Mouse (Mus musculus): ENCODE data around the gene Mov10. TPM values are rescaled to one million over a fixed set of nuclear protein-coding genes. Genes with fewer than 3 reads are reported as not detected.
A peak's percentile ranks its signal among the peaks of the same experiment; 100 is the strongest.
"Not testable (repeated sequence)": the region's sequence is repeated elsewhere in the genome, so short reads cannot be mapped to it uniquely, and the experiment has no call there.

Gene Mov10
- polyA plus RNA-seq, 1 experiment = 3.2 TPM

DNA sequence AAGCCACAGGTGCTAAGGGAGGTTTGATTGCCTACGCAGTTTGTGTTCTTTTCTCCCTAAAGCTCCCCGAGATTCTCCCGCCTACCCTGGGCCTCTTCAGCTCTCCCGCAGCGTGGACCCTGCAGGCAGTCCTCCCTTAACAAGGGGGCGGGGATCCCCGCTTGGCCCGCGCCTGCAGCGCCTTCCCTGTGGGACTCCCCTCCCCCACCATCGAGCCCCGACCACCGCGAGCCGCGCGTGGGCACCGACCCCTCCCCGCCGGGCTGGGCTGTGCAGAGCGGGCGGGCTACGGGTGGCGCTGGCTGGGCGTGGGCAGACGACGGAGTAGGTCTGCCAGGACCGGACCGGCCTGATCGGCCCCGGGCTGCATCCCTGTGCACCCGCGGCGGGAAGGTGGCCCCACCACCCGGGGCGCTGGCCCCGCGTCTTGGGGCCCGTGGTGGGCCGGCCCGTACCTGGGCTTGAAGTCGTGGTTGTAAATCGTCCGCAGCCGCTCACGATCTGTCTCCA is 827 bp downstream of the Mov10 start:
- TF ChIP-seq POLR2A (IDR thresholded peaks at IDR 0.05; ENCODE audit: borderline replicate concordance, insufficient read depth, low read length) = no peak
- TF ChIP-seq CTCF (IDR thresholded peaks at IDR 0.05; ENCODE audit: borderline replicate concordance, insufficient read depth, low read depth, low read length) = no peak
- Histone ChIP-seq H3K27ac (ENCODE audit: insufficient read depth, low read length) (no peak overlapping the region), H3K27me3 (ENCODE audit: control insufficient read depth, insufficient read depth, low read length) (no peaks in the 10 kb centered on the region), H3K4me1 (ENCODE audit: control insufficient read depth, insufficient read depth, low read length) (no peaks in the 10 kb centered on the region), H3K4me3 (replicated peaks; ENCODE audit: insufficient read depth, low read depth, low read length) (peak overlapping the region; percentile 66)
- WGBS = 2% methylated on average over 46 of the region's 46 CpGs
- peak; percentile 25 to 48 for DNase-seq

DNA sequence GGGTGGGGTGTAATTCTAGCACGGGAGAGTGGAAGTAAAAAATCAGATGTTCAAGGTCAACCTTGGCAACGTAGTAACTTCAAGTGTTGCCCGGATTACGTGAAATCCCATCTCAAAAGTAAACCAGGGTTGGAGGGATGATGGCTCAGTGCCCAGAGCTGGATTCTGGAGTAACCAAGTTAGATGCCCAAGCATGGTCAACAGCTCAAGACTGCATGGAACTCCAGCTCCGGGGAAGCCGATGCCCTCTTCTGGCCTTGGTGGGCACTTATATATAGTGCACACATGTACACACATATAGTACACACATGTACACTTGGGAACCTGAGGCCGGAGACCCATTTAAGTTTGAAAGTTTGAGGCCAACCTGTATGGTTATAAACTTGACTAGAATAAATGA is 2.2 kb downstream of the Mov10 start:
- 95% methylated on average over 7 of the region's 7 CpGs for WGBS
- Histone ChIP-seq H3K27ac (ENCODE audit: insufficient read depth, low read length) (no peak overlapping the region), H3K4me1 (ENCODE audit: control insufficient read depth, insufficient read depth, low read length) (no peaks in the 10 kb centered on the region), H3K27me3 (ENCODE audit: control insufficient read depth, insufficient read depth, low read length) (no peaks in the 10 kb centered on the region), H3K4me3 (replicated peaks; ENCODE audit: insufficient read depth, low read depth, low read length) (no peak overlapping the region)
- no peak for DNase-seq
- no peak for TF ChIP-seq POLR2A (IDR thresholded peaks at IDR 0.05; ENCODE audit: borderline replicate concordance, insufficient read depth, low read length)
- no peak for TF ChIP-seq CTCF (IDR thresholded peaks at IDR 0.05; ENCODE audit: borderline replicate concordance, insufficient read depth, low read depth, low read length)

DNA sequence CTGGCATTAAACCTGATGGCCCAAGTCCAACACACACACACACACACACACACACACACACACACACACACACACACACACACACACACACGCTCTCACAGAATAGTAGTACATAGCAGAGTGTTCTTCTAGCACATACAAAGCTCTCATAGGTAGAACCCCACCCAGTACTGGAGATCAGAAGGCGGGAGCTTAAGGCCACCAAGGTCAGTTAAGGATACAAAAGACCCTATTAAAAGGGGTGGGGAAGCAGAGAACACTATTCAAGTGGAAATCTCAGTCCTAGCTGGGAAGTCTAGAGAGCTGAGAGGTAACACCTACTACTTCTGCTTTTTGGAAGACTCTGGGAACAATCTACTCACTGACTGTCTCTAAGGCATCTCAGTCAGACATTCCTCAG is 3.0 kb downstream of the Mov10 start:
- no peaks in the 10 kb centered on the region for H3K27me3 ChIP-seq (ENCODE audit: control insufficient read depth, insufficient read depth, low read length)
- no peak overlapping the region for H3K4me3 ChIP-seq (replicated peaks; ENCODE audit: insufficient read depth, low read depth, low read length)
- no peak overlapping the region for H3K27ac ChIP-seq (ENCODE audit: insufficient read depth, low read length)
- no peaks in the 10 kb centered on the region for H3K4me1 ChIP-seq (ENCODE audit: control insufficient read depth, insufficient read depth, low read length)
- WGBS = 100% methylated on average over 2 of the region's 2 CpGs
- DNase-seq = no peak
- TF ChIP-seq POLR2A (IDR thresholded peaks at IDR 0.05; ENCODE audit: borderline replicate concordance, insufficient read depth, low read length) = no peak
- no peak for TF ChIP-seq CTCF (IDR thresholded peaks at IDR 0.05; ENCODE audit: borderline replicate concordance, insufficient read depth, low read depth, low read length)

DNA sequence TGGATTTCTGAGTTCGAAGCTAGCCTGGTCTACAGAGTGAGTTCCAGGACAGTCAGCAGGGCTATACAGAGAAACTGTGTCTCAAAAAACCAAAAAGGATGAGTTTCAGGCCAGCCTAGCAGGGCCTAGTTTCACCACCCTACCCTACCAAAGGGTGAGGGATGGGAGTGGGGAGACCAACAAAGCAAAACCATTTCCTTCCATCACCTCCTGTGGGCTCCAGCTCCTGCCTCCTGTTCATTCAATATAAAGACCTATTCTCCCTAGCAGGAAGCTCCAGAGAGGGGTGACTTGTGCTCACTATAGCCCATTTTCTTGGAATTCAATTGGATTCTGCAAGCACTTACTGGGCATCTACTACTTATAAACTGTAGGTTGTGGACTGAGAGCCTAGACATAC is 3.6 kb downstream of the Mov10 start:
- Histone ChIP-seq H3K4me1 (ENCODE audit: control insufficient read depth, insufficient read depth, low read length) (no peaks in the 10 kb centered on the region), H3K27ac (ENCODE audit: insufficient read depth, low read length) (no peak overlapping the region), H3K27me3 (ENCODE audit: control insufficient read depth, insufficient read depth, low read length) (no peaks in the 10 kb centered on the region), H3K4me3 (replicated peaks; ENCODE audit: insufficient read depth, low read depth, low read length) (no peak overlapping the region)
- TF ChIP-seq CTCF (IDR thresholded peaks at IDR 0.05; ENCODE audit: borderline replicate concordance, insufficient read depth, low read depth, low read length) (no peak), POLR2A (IDR thresholded peaks at IDR 0.05; ENCODE audit: borderline replicate concordance, insufficient read depth, low read length) (no peak)
- WGBS = 100% methylated on average over 1 of the region's 1 CpGs
- DNase-seq = no peak

DNA sequence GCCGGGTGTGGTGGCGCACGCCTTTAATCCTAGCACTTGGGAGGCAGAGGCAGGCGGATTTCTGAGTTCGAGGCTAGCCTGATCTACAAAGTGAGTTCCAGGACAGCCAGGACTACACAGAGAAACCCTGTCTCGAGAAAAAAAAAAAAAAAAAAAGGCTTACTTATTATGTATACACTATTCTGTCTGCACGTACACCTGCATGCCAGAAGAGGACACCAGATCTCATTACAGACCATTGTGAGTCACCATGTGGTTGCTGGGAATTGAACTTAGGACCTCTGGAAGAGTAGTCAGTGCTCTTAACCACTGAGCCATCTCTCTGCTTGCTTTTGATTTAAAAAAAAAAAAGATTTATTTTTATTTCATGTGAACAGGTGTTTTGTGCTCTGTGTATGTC is 5.1 kb downstream of the Mov10 start:
- not testable (repeated sequence) for H3K4me1 ChIP-seq (ENCODE audit: control insufficient read depth, insufficient read depth, low read length); H3K27me3 ChIP-seq (ENCODE audit: control insufficient read depth, insufficient read depth, low read length); H3K4me3 ChIP-seq (replicated peaks; ENCODE audit: insufficient read depth, low read depth, low read length); H3K27ac ChIP-seq (ENCODE audit: insufficient read depth, low read length); DNase-seq
- WGBS = 90% methylated on average over 7 of the region's 7 CpGs

DNA sequence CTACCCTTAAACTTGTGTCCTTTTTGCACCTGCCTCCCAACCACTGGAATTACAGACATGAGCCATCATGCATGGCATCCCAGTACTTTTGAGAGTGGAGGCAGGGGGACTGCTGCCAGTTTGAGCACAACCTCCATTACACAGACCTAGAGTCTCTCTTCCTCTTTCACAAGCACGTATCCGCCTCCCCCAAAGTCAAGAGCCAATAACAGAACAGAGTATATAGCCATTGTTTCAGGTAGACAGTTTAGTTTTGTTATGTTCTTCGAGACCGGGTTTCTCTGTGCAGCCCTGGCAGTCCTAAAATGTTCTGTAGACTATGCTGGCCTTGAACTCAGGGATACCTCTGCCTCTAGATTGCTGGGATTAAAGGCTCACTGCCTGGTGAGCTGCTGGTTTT is 6.1 kb downstream of the Mov10 start:
- no peak for DNase-seq
- WGBS = 92% methylated on average over 4 of the region's 4 CpGs
- TF ChIP-seq CTCF (IDR thresholded peaks at IDR 0.05; ENCODE audit: borderline replicate concordance, insufficient read depth, low read depth, low read length) (no peak), POLR2A (IDR thresholded peaks at IDR 0.05; ENCODE audit: borderline replicate concordance, insufficient read depth, low read length) (no peak)
- no peak overlapping the region for H3K27ac ChIP-seq (ENCODE audit: insufficient read depth, low read length)
- H3K27me3 ChIP-seq (ENCODE audit: control insufficient read depth, insufficient read depth, low read length) = no peaks in the 10 kb centered on the region
- H3K4me3 ChIP-seq (replicated peaks; ENCODE audit: insufficient read depth, low read depth, low read length) = no peak overlapping the region
- no peaks in the 10 kb centered on the region for H3K4me1 ChIP-seq (ENCODE audit: control insufficient read depth, insufficient read depth, low read length)

DNA sequence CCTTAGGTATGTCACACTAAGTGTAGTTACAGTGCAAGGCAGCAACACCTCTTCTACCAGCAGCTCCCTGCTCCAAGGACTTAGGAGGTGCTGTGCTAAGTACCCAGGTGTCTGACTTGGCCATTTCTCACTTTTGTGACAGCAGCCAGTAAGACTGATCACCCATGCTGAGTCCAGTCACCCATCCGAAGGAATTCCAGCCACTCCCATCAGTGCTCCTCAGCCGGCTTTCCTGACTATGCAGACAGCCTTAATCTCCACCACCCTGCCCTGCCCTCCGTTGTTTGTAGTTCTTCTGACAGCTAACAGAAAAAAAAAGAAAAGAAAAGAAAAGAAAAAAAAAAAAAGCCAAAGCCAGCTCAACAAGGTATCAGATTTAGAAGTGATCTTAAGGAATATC is 6.6 kb downstream of the Mov10 start:
- Histone ChIP-seq H3K4me1 (ENCODE audit: control insufficient read depth, insufficient read depth, low read length) (no peaks in the 10 kb centered on the region), H3K27me3 (ENCODE audit: control insufficient read depth, insufficient read depth, low read length) (no peaks in the 10 kb centered on the region), H3K4me3 (replicated peaks; ENCODE audit: insufficient read depth, low read depth, low read length) (no peak overlapping the region), H3K27ac (ENCODE audit: insufficient read depth, low read length) (no peak overlapping the region)
- no peak for DNase-seq
- WGBS = 53% methylated on average over 3 of the region's 3 CpGs
- no peak for TF ChIP-seq POLR2A (IDR thresholded peaks at IDR 0.05; ENCODE audit: borderline replicate concordance, insufficient read depth, low read length)
- no peak for TF ChIP-seq CTCF (IDR thresholded peaks at IDR 0.05; ENCODE audit: borderline replicate concordance, insufficient read depth, low read depth, low read length)

DNA sequence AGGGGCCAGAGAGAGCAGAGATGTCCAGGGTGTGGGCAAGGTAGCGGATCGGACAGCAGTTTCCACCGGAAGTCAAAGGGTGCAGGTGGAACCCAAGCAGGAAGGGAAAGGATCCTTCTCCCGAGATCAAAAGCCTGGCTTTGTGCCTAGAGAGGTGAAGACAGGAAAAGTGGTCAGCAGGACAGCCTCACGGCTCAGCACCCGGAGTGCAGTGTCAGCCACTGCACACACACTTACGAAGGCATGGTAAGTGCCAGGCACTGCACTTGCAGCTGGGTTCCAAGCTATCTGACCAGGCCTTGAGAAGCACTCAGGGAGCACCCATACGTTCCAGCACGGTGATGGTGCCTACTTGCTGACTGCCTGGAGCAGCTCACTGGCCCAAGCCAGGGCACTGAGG is 12.8 kb downstream of the Mov10 start:
- TF ChIP-seq CTCF (IDR thresholded peaks at IDR 0.05; ENCODE audit: borderline replicate concordance, insufficient read depth, low read depth, low read length) (no peak), POLR2A (IDR thresholded peaks at IDR 0.05; ENCODE audit: borderline replicate concordance, insufficient read depth, low read length) (no peak)
- Histone ChIP-seq H3K27me3 (ENCODE audit: control insufficient read depth, insufficient read depth, low read length) (no peaks in the 10 kb centered on the region), H3K27ac (ENCODE audit: insufficient read depth, low read length) (no peak overlapping the region), H3K4me1 (ENCODE audit: control insufficient read depth, insufficient read depth, low read length) (no peaks in the 10 kb centered on the region), H3K4me3 (replicated peaks; ENCODE audit: insufficient read depth, low read depth, low read length) (no peak overlapping the region)
- WGBS = 78% methylated on average over 9 of the region's 9 CpGs
- no peak for DNase-seq
